Mouse (Mus musculus): ENCODE data around the gene Mob3b.

DNA sequence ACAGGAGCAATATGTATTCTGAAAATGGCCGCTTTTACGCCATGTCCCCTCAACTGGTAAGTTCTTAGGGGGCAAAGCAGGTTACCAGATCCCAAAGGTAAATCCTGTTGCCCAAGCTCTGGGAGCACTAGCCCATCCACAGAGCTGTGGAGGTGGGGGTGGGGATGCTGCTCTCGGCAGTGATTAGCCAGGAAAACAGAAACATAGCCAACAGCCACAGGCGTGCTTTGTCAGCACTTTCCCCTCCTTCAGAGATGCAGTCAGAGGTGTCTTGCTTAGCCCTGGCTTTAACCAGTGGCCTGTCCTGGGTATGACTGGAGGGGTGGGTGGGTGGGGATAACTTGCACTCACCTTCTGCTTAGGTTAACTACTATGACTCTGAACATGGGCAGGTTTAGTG lies 91.1 kb downstream of the Mob3b start:
- TF ChIP-seq GATA1 (IDR thresholded peaks at IDR 0.05; ENCODE audit: low read length) (no peak), TAL1 (IDR thresholded peaks at IDR 0.05; ENCODE audit: low read length) (no peak)

Measured in erythroblast, embryonic 14.5 days (primary cell).